Mouse (Mus musculus) adrenal gland, adult 18-20 months (tissue): ENCODE results near the gene Clrn1. TPM values are rescaled to one million over a fixed set of nuclear protein-coding genes. Genes with fewer than 3 reads are reported as not detected.
"Not testable (repeated sequence)": the region's sequence is repeated elsewhere in the genome, so short reads cannot be mapped to it uniquely, and the experiment has no call there.

ENCODE experiments used
- DNase-seq, 2 experiments: peaks; one replicate each; pipeline ENCODE4 v3.0.0; 2021 to 2022; ENCODE audit warnings: low spot score in 2 of 2
- long read RNA-seq, 2 experiments: library from polyadenylated mRNA; stranded (forward); transcript quantifications; one replicate each; pipeline ENCODE4 v2.0.0; 2021
- total RNA-seq, 2 experiments: library from RNA; stranded (reverse); gene quantifications; 1 replicate in 1 of 2; 2 replicates in 1 of 2; pipeline ENCODE4 v1.2.3; 2021

Gene Clrn1
- total RNA-seq, result not detected
- long read RNA-seq, experiment 1, result 0 reads
- long read RNA-seq, experiment 2, result 0 reads

- DNase-seq, result no peak
These were observed at the start of gene Clrn1 for GRCm38 (mm10) chr3:58884801-58885573. TSS of gene Clrn1 (minus strand) at chr3:58885340.

GRCm38 (mm10) chr3:58924027-58924426 is 38.9 kb upstream of the Clrn1 start:
- no peak for DNase-seq

GRCm38 (mm10) chr3:58923140-58923539 is 38.0 kb upstream of the Clrn1 start:
- no peak for DNase-seq

GRCm38 (mm10) chr3:58922636-58923035 is 37.5 kb upstream of the Clrn1 start:
- no peak for DNase-seq

GRCm38 (mm10) chr3:58921316-58921715 is 36.2 kb upstream of the Clrn1 start:
- no peak for DNase-seq

- no peak for DNase-seq
These were observed 19.5 kb upstream of the Clrn1 start for GRCm38 (mm10) chr3:58904656-58905055.

- no peak for DNase-seq
These were observed 17.1 kb upstream of the Clrn1 start for GRCm38 (mm10) chr3:58902051-58902758.

GRCm38 (mm10) chr3:58895131-58895530 is 10.0 kb upstream of the Clrn1 start:
- DNase-seq, result no peak

GRCm38 (mm10) chr3:58894529-58894928 is 9.4 kb upstream of the Clrn1 start:
- DNase-seq, result no peak

GRCm38 (mm10) chr3:58889670-58890069 is 4.5 kb upstream of the Clrn1 start:
- no peak for DNase-seq

- DNase-seq, result no peak
These were observed 3.1 kb upstream of the Clrn1 start for GRCm38 (mm10) chr3:58888131-58888715.

GRCm38 (mm10) chr3:58887719-58888118 is 2.6 kb upstream of the Clrn1 start:
- DNase-seq, result no peak

- DNase-seq, result no peak
These were observed 1.6 kb downstream of the Clrn1 start for GRCm38 (mm10) chr3:58883511-58883907.

GRCm38 (mm10) chr3:58882878-58883510 is 2.1 kb downstream of the Clrn1 start:
- DNase-seq, result peak in 1 of 2 experiments; percentile 26

- no peak for DNase-seq
These were observed 4.1 kb downstream of the Clrn1 start for GRCm38 (mm10) chr3:58881016-58881415.

- DNase-seq, result no peak
These were observed 5.0 kb downstream of the Clrn1 start for GRCm38 (mm10) chr3:58880181-58880580.

GRCm38 (mm10) chr3:58871882-58872281 is 13.3 kb downstream of the Clrn1 start:
- DNase-seq, result not testable (repeated sequence)

GRCm38 (mm10) chr3:58865690-58866089 is 19.4 kb downstream of the Clrn1 start:
- DNase-seq, result no peak

GRCm38 (mm10) chr3:58862976-58863375 is 22.2 kb downstream of the Clrn1 start:
- DNase-seq, result no peak

GRCm38 (mm10) chr3:58843415-58843814 is 41.7 kb downstream of the Clrn1 start:
- no peak for DNase-seq

GRCm38 (mm10) chr3:58833442-58834160 is 51.5 kb downstream of the Clrn1 start:
- no peak for DNase-seq
